Mouse (Mus musculus): ENCODE results near the gene Opn1sw. TPM values are rescaled to one million over a fixed set of nuclear protein-coding genes. Genes with fewer than 3 reads are reported as not detected.
"Not testable (repeated sequence)": the region's sequence is repeated elsewhere in the genome, so short reads cannot be mapped to it uniquely, and the experiment has no call there.

Opn1sw gene
- total RNA-seq, 2 experiments from 2014 or later: 0.11 TPM; not detected in 1

- intact Hi-C loops (cut with DNase I): loop anchor here (5.0 kb wide), 2 partner anchors 84 to 136 kb away; partner anchors contain the start of gene Flnc
- DNase-seq: no peak
These were observed 39.9 kb downstream of the Opn1sw start for GRCm38 (mm10) chr6:29348371-29348724.

DNA sequence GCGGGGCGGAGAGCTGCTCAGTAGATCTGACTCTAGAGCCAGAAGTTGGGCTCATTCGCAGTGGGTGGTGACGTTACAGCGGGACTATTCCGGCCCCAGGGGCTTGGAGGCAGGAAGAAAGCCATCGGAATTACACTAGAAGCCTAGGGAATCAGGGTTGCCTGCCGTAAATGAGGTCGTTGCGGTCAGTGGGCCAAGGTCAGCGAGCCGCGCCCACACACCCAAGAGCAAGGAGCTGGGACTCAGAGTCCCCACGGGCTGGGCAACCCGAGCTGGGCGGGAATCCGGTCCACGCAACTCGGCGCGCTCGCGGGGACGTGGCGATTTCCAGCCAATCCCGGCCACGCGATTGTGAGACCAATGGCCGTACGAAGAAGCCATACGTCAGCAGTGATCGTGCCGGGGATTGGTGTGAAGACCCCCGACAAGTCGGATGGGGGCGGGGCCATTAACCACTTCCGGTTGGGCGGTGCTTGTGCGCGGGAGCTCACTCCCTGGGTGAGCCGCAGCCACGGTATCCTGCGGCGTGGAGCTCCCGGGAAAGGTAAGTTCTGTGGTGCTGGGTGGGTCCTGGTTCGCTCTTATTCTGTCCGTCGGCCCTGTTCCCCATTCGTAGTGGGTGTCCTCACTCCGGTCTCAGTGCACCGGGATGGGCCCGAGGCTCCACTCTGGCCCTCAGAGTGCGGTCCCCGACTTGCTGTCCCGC, 40.5 kb downstream of the Opn1sw start, which contains the start of gene Calu:
TSS of gene Calu (plus strand) at position 405 of the 706 bp plus-strand sequence.
- intact Hi-C loops (cut with DNase I): loop anchor here (5.0 kb wide), 2 partner anchors 84 to 136 kb away; partner anchors contain the start of gene Flnc

GRCm38 (mm10) chr6:29347189-29347588, 41.1 kb downstream of the Opn1sw start:
- DNase-seq: no peak
- intact Hi-C loops (cut with DNase I): loop anchor here (5.0 kb wide), 2 partner anchors 85 to 135 kb away; partner anchors contain the start of gene Flnc

More for the DNA sequence above, 40.5 kb downstream of the Opn1sw start, which contains the start of gene Calu:
- peak; percentile 99 to 100 for DNase-seq

DNA sequence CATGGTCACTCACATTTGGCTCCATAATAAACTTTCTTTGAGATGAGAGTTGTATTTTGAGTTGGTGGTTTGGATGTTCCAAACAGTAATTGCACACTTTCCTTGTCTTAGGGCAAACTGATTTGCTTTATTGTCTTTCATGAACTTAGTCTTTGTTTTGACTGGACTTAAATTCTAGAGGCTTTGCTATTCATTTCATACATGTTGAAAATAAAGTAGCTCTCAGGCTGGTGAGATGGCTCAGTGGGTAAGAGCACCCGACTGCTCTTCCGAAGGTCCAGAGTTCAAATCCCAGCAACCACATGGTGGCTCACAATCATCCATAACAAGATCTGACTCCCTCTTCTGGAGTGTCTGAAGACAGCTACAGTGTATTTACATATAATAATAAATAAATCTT, 41.8 kb downstream of the Opn1sw start:
- DNase-seq: not testable (repeated sequence)
- intact Hi-C loops (cut with DNase I): loop anchor here (5.0 kb wide), 2 partner anchors 86 to 134 kb away; partner anchors contain the start of gene Flnc

DNA sequence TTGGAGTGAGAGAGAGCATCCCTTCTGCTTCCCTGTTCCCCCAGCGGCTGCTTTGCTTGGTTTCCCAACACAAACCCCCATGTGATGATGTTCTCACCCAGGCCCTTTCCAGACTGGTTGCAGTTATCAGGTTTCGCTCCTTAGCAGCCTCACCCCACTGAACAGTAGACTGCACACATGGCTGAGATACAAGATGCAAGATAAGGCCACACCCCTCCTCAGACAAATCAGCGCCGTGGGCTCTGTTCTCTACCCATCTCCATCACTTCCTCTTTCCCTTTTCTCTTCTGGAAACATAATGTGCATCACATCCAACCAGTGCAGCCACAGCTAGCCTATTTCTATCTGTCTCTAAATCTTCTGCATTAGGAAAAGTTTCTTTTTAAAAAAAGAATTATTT, 58.8 kb downstream of the Opn1sw start:
- intact Hi-C loops (cut with DNase I): no loop called here
- no peak for DNase-seq

DNA sequence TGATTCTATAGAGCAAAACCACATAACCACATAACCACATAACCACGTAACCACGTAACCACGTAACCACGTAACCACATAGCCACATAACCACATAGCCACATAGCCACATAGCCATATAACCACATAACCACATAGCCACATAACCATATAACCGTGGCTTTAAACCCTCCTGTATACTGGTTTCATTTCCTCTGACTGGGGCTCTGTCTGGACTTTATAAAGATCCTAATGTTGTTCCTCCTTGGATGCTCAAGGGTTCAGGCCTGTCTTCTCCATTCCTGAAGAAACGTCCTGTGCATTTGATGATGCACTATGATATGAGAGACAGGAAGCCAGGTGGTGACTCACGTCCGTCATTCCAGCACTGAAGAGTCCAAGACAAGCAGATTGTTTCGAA, 61.3 kb downstream of the Opn1sw start:
- intact Hi-C loops (cut with DNase I): no loop called here
- no peak for DNase-seq

Small RNA genes lying within 50 kb of the gene (microRNA-seq; reads per million reads assigned to microRNA genes)
- gene Gm26220 (ENCODE audit: borderline number of aligned reads in 2 of 2): 0 reads per million in 2 experiments
- 0 reads per million in 2 experiments for gene Gm44354 (ENCODE audit: borderline number of aligned reads in 2 of 2)

Other genes with a start within 250 kb of the Opn1sw start
- gene Rbm28, start 223.5 kb downstream of the Opn1sw start, total RNA-seq (2021): 10 to 100 TPM; 19.9 to 20.1 TPM
- gene Prrt4, start 208.9 kb downstream of the Opn1sw start, total RNA-seq (2021): 1 to 10 TPM; 3.6 to 4.0 TPM
- 10 to 100 TPM; 21.5 to 26.3 TPM for gene Impdh1, start 172.1 kb downstream of the Opn1sw start, total RNA-seq (2021)
- gene Hilpda, start 116.0 kb downstream of the Opn1sw start, total RNA-seq (2021): 1 to 10 TPM; 4.4 to 5.7 TPM
- gene Fam71f2, start 108.9 kb downstream of the Opn1sw start, total RNA-seq (2021): under 1 TPM in 1 of 2 experiments, not detected in 1; 0.27 TPM
- not detected for gene Fam71f1, start 69.3 kb downstream of the Opn1sw start, total RNA-seq (2021)
- 100 to 1,000 TPM; 240 to 254 TPM for gene Calu, start 40.4 kb downstream of the Opn1sw start, total RNA-seq (2021)
- 1 to 10 TPM; 1.7 to 3.0 TPM for gene Ccdc136, start 7.8 kb upstream of the Opn1sw start, total RNA-seq (2021)
- gene Flnc, start 44.8 kb upstream of the Opn1sw start, total RNA-seq (2021): 100 to 1,000 TPM; 205 to 216 TPM
- gene Atp6v1f, start 79.2 kb upstream of the Opn1sw start, total RNA-seq (2021): 100 to 1,000 TPM; 105 to 107 TPM
- gene Atp6v1fnb, start 83.0 kb upstream of the Opn1sw start, total RNA-seq (2021): not detected
- 1 to 10 TPM; 2.7 to 5.8 TPM for gene Kcp, start 119.5 kb upstream of the Opn1sw start, total RNA-seq (2021)
- gene Irf5, start 138.2 kb upstream of the Opn1sw start, total RNA-seq (2021): 1 to 10 TPM; 3.1 to 3.7 TPM
- gene Tnpo3, start 221.4 kb upstream of the Opn1sw start, total RNA-seq (2021): 10 to 100 TPM; 43.0 to 43.6 TPM

Measured in heart, postnatal 36 days (tissue).